Mouse (Mus musculus) thymus, postnatal 36 days (tissue): ENCODE data around the gene Znrf4.

Experiments
- DNase-seq, 2 experiments: peaks; one replicate each; pipeline ENCODE4 v3.0.0; 2022; ENCODE audit warnings: mixed read lengths in 2 of 2

Gene Znrf4

GRCm38 (mm10) chr17:56487441-56487888 is 24.8 kb downstream of the Znrf4 start:
- DNase-seq, result peak; percentile 44 to 52

GRCm38 (mm10) chr17:56485926-56486325 is 26.3 kb downstream of the Znrf4 start:
- DNase-seq, result no peak

GRCm38 (mm10) chr17:56485118-56485517 is 27.1 kb downstream of the Znrf4 start:
- no peak for DNase-seq

DNA sequence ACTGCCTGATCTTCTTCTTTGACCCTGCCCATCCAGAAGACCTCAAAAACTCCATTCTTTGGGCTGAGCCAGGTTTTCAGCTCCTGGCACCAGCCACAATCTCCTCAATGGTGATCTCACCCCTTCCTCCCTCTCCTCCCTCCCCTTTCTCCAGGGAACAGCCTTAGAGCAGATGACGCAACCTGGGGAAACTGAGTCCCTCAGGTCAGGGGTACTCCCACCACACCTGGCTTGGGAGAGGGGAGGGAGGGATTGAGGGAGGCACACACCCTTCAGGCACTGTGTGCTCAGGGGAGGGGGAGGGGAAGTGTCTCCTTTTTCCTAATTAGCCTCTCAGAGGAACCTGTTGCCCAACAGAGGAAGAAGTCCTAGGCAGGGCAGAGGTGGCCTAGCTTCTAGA is 29.6 kb downstream of the Znrf4 start:
- no peak for DNase-seq

- DNase-seq, result peak; percentile 67 to 70
Observed at GRCm38 (mm10) chr17:56479358-56479757, 32.9 kb downstream of the Znrf4 start.

DNA sequence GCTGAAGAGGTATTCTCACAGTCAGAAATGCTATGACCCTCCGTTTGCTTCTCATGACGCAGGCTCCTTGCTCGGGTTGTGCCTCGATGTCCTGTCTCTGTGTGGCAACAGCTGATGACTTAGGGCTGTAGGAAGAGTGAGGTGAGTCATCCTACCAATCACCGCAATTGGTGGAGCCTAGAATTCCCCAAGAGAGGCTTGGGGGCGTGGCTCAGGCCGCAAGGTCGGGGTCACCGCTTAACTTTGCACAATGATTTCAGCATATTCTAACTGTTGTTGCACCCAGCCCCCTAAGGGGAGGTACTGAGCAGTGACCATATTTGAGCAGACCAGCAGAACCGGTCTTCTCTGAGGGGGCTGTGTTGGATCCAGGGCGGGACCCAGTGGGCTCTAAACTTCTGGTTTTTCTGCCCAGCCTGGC is 34.0 kb downstream of the Znrf4 start:
- no peak for DNase-seq

DNA sequence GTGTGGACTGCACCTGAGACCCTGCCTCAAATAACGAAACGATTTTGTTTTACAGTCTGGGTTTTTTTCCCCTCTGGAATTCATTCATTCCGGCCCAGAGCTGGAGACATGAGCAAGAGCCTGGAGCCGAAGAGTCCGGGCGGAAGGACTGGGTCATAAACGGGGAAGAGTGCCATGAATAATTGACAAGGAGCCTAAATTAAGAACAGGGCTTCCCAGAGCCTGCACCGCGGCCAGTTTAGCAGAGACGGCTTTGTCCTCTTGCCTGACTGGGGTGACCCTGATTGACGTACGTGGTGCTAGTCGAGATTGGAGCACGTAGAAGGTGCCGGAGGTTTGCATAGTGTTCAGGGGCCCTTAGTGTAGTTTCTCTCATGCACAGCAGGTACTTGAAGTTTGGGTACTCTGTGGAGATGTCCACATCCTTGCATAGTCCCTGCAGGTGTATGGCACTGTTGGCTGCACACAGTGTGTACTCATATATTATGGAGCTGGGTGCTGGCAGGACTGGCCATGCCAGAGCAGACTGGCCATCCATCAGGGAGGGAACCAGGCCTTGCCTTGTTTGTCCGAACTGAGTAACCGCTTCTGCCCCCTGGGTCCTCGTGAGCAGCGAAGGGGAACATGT is 34.9 kb downstream of the Znrf4 start:
- DNase-seq, result no peak

DNA sequence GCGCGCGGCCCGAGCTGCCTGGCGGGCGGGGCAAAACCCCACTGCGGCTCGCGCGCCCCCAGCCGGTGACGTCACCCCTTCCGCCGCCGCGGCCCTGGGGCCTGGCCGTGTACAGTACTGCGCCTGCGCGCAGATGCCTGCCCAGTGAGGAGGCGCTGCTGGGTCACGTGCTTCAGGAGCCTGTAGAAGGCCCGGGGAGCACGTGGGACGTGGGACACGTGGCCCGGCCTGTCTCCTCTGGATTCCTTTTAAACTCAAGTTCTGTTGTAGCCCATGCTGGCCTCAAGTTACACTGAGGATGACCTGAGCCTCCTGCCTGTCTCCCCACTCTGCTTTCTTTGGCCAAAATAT is 35.9 kb downstream of the Znrf4 start, which contains the start of gene Ptprs:
Gene Ptprs (minus strand): TSS at position 82 of the 351 bp plus-strand sequence.
- DNase-seq, result peak; percentile 91 to 94

- peak; percentile 60 to 73 for DNase-seq
Observed at GRCm38 (mm10) chr17:56475584-56476401, 36.4 kb downstream of the Znrf4 start.

GRCm38 (mm10) chr17:56474831-56475581 is 37.2 kb downstream of the Znrf4 start:
- DNase-seq, result no peak

DNA sequence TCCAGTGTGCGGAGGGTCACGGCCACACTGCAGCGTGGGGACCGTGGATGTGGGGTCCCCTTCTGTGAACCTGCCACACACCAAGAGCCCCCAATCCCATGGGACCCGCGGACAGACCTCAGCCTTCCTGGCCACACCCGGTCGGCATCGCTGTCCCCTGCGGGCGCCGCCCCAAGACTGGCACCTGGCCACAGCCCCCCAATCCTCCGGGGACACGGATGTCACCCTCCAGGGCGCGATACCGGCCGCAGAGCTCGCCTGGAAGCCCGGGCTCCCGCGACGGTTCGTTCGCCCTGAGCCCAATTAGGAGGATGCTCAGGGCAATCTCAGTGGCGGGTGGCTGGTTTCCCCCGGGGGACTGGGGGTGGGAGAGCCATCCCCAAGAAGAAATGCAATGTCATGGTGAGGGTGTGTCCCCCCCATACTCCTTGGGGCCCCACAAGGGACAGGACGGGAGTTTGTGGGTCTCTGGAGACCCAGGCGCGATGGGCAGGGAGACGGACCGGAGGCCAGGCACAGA is 37.9 kb downstream of the Znrf4 start:
- no peak for DNase-seq

- no peak for DNase-seq
Observed at GRCm38 (mm10) chr17:56473611-56473905, 38.7 kb downstream of the Znrf4 start.

GRCm38 (mm10) chr17:56472733-56473610 is 39.3 kb downstream of the Znrf4 start:
- peak; percentile 72 to 73 for DNase-seq

DNA sequence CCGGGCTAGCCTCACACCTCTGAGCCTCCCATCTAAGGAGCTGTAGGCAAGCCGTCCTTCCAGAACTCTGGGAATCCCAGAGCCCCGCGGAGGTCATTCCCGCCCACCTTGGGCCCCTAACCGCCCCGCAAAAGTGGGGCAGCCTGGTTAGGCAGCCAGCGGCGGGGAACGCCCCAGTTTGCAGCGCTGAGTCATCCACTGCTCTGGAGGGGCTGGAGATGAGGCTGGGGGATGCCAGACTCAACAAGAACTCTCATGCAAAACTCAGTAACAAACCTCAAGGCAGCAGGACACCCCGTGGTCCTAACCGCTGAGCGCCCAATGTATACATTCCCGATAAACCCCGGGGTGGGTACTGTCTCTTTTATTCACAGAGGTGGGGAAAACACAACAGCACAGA is 40.1 kb downstream of the Znrf4 start:
- DNase-seq, result no peak

GRCm38 (mm10) chr17:56471136-56471535 is 41.1 kb downstream of the Znrf4 start:
- no peak for DNase-seq

DNA sequence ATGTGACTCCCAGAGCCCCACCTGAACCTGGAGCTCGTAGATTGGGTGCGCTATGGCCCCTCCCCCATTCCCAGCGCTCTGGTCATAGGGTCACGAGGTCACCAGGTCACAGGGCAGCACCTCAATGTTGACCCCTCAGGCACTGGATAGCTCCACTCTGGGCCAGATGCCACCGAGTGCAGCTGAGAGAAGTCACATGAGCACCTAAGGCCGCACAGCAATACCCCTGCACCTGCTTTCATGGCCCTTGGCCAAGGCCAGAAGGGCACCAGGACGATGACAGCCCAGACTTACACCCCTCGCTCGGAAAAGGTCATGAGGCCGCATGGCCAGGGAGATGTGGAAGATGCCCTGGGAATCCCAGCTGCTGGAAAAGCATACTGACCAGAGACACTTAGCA is 41.7 kb downstream of the Znrf4 start:
- no peak for DNase-seq

- DNase-seq, result no peak
Observed at GRCm38 (mm10) chr17:56470001-56470436, 42.2 kb downstream of the Znrf4 start.

DNA sequence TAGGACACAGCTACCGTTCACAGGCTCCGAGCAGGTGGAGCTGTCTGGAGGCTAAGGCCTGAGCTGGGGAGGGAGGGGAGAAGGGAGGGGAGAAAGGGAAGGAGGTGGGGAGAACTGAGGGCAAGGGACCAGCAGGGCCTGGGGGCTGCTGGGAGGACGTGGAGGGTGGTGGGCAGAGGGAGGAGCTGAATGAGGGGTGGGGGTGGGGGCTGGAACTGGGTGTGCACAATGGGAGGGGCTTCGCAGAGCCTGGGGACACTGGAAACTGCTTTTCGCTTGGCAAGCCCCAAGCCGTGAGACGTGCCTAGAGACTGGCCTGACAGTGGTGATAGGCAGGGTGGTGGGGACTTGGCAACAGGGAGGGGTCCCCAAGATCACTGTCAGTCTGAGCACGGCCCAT is 43.0 kb downstream of the Znrf4 start:
- DNase-seq, result no peak

- DNase-seq, result no peak
Observed at GRCm38 (mm10) chr17:56468870-56469269, 43.4 kb downstream of the Znrf4 start.

DNA sequence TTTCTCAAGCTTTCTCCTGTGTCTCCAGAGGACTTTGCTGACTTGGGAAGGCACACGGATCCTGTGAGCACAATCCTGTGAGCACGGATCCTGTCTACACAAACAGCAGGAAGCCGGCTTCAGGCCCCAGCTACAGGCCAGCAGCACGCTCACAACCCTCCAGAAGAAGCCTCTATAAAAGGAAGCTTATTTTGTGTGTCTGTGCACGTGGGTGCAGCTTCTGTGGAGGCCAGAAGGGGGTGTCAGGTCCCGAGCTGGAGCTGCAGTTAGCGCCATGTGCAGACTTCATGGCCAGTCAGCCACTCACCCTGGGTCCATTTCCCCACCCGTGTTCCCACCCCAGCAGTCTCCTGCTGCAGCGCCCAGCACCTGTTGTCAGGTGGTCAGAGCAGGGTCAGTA is 43.9 kb downstream of the Znrf4 start:
- DNase-seq, result no peak

GRCm38 (mm10) chr17:56467456-56467884 is 44.8 kb downstream of the Znrf4 start:
- no peak for DNase-seq

DNA sequence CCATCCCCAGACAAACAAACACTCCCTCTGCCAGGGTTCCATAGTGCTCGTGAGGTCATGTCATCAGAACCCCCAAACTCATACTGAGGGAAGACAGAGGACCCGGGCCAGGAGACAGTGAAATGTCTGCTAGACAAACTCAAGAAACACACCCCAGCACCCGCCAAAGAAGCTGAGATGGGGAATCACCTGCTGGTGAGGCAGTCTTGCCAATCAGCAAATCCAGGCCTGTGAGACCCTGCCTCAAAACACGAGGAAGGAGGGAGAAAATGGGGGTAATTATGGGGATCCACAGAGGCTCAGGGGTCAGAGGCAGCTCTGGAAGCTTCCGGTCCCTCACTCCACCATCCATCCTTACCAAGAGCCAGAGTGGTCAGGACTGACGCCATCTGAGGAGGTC is 45.5 kb downstream of the Znrf4 start:
- no peak for DNase-seq
